Mouse (Mus musculus) frontal cortex, postnatal 10 days (tissue): ENCODE results near the gene Cd68.
A peak's percentile ranks its signal among the peaks of the same experiment; 100 is the strongest.
"Not testable (repeated sequence)": the region's sequence is repeated elsewhere in the genome, so short reads cannot be mapped to it uniquely, and the experiment has no call there.

Experiments
- DNase-seq, 2 experiments: peaks; one replicate each; pipeline ENCODE4 v3.0.0; 2022; ENCODE audit warnings: low spot score in 2 of 2, mixed read lengths in 1 of 2

Cd68 gene

GRCm38 (mm10) chr11:69665961-69666664, at the start of gene Cd68:
Gene Cd68, minus strand, starts transcription at chr11:69666153.
- DNase-seq = peak in 1 of 2 experiments; percentile 74

GRCm38 (mm10) chr11:69715482-69715881, 49.5 kb upstream of the Cd68 start:
- DNase-seq = no peak

GRCm38 (mm10) chr11:69714636-69715329, 48.8 kb upstream of the Cd68 start:
- no peak for DNase-seq

GRCm38 (mm10) chr11:69712954-69713672, 47.2 kb upstream of the Cd68 start:
- DNase-seq = no peak

GRCm38 (mm10) chr11:69711082-69711481, 45.1 kb upstream of the Cd68 start:
- DNase-seq = no peak

- no peak for DNase-seq
These were observed 44.5 kb upstream of the Cd68 start for GRCm38 (mm10) chr11:69710470-69710869.

GRCm38 (mm10) chr11:69709554-69710446, 43.8 kb upstream of the Cd68 start:
- no peak for DNase-seq

- no peak for DNase-seq
These were observed 42.8 kb upstream of the Cd68 start for GRCm38 (mm10) chr11:69708614-69709265.

- DNase-seq = no peak
These were observed 42.0 kb upstream of the Cd68 start for GRCm38 (mm10) chr11:69707873-69708381.

GRCm38 (mm10) chr11:69707480-69707847, 41.5 kb upstream of the Cd68 start:
- DNase-seq = no peak

- DNase-seq = no peak
These were observed 41.0 kb upstream of the Cd68 start for GRCm38 (mm10) chr11:69706775-69707479.

- no peak for DNase-seq
These were observed 38.7 kb upstream of the Cd68 start for GRCm38 (mm10) chr11:69704613-69705010.

GRCm38 (mm10) chr11:69703814-69704612, 38.1 kb upstream of the Cd68 start:
- DNase-seq = no peak

- DNase-seq = not testable (repeated sequence)
These were observed 37.4 kb upstream of the Cd68 start for GRCm38 (mm10) chr11:69703381-69703780.

GRCm38 (mm10) chr11:69702886-69703285, 36.9 kb upstream of the Cd68 start:
- DNase-seq = not testable (repeated sequence)

GRCm38 (mm10) chr11:69699595-69699994, 33.6 kb upstream of the Cd68 start:
- no peak for DNase-seq

GRCm38 (mm10) chr11:69698574-69698973, 32.6 kb upstream of the Cd68 start:
- DNase-seq = no peak

- no peak for DNase-seq
These were observed 31.4 kb upstream of the Cd68 start for GRCm38 (mm10) chr11:69697396-69697795.
